Comparison of ENCODE assay signal across 10 mouse cellular contexts in the genomic region with DNA sequence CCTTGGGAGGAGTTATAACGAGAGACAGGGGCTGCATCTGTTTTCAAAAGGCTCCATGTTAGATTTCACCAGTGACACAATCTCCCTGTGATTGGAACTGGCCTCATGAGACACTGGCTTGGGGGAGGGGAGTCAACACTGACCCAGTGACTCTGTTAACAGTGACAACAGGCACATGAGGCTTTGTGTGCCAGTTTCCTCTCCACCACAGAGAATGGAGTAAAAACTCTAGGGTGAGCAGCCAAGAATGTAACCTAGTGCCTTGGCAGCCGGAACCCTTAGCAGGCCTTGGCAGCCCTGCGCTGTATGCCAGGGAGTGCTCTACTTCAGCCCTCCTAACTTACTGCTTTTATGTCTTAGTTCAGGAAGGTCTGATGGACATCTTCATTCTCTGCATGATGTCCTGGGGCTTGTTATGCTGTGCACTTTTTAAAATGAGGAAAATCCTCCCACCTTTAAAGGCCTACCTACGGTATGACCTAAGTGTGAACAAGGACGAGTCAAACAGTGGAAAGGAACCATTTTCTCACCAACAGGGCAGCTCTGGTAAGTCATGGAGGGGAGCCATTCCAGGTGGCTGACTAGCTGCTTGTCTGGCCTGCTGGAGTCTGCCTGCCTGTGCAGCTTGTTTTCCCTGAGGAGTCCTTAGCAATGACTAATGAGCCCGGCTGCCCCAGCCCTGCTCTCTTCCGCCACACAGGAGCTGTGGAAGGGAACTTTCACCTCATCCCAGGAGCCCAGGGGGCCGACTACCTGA. TPM values are rescaled to one million over a fixed set of nuclear protein-coding genes. Genes with fewer than 3 reads are reported as not detected.
DNase-seq lines count a peak whose midpoint lies in the region; ATAC-seq and TF ChIP-seq lines count a peak whose summit lies in the region.
"Had no signal": no experiment of that assay in that cellular context is flagged by ENCODE, and none has a peak within 500 bp of the region (broad histone marks: within the 10 kb centered on the region; RNA-seq: fewer than 3 reads in every experiment).

No protein-coding gene starts in this region.

- TF ChIP-seq CTCF in midbrain, postnatal 0 days (IDR thresholded peaks at IDR 0.05) = no peak

- intact Hi-C loops in heart, postnatal 10 days (cut with DNase I) = no loop called here

- H3K27ac ChIP-seq in midbrain, postnatal 0 days (ENCODE audit: low read depth, low read length) = no peak overlapping the region
- H3K27ac ChIP-seq in midbrain, embryonic 11.5 days (ENCODE audit: low read depth, low read length) = no peak overlapping the region
- H3K27ac ChIP-seq: forebrain, embryonic 13.5 days; midbrain, embryonic 12.5 days had no signal

- WGBS in midbrain, postnatal 0 days = 71% methylated on average over 8 of the region's 8 CpGs
- WGBS in midbrain, embryonic 11.5 days = 85% methylated on average over 8 of the region's 8 CpGs

- H3K4me2 ChIP-seq in midbrain, postnatal 0 days (ENCODE audit: low read depth, low read length, poor library complexity, severe bottlenecking) = no peak overlapping the region
- H3K4me2 ChIP-seq in midbrain, embryonic 11.5 days = no peak overlapping the region
- H3K4me2 ChIP-seq: forebrain, embryonic 13.5 days; midbrain, embryonic 12.5 days had no signal

- ATAC-seq in midbrain, postnatal 0 days (ENCODE audit: low FRiP score) = peak; percentile 54; the same call in 1 of the 2 replicates
- no peak for ATAC-seq in midbrain, embryonic 11.5 days (ENCODE audit: low FRiP score)
- ATAC-seq: forebrain, embryonic 13.5 days had no signal

- H3K9ac ChIP-seq in midbrain, postnatal 0 days (replicated peaks; ENCODE audit: low read length, poor library complexity, severe bottlenecking) = no peak overlapping the region
- no peak overlapping the region for H3K9ac ChIP-seq in midbrain, embryonic 11.5 days (ENCODE audit: low read length)
- H3K9ac ChIP-seq: forebrain, embryonic 13.5 days; midbrain, embryonic 12.5 days had no signal

- no peaks in the 10 kb centered on the region for H3K27me3 ChIP-seq in midbrain, postnatal 0 days (ENCODE audit: insufficient read depth, low read length)
- no peaks in the 10 kb centered on the region for H3K27me3 ChIP-seq in midbrain, embryonic 11.5 days (ENCODE audit: control insufficient read depth, insufficient read depth, low read length)
- H3K27me3 ChIP-seq: midbrain, embryonic 12.5 days had no signal

- H3K9me3 ChIP-seq in midbrain, postnatal 0 days (ENCODE audit: low read length) = no peaks in the 10 kb centered on the region
- no peaks in the 10 kb centered on the region for H3K9me3 ChIP-seq in midbrain, embryonic 11.5 days (ENCODE audit: control insufficient read depth, low read length)
- H3K9me3 ChIP-seq: forebrain, embryonic 13.5 days; midbrain, embryonic 12.5 days had no signal

- peaks cover 11% of the 10 kb centered on the region for H3K36me3 ChIP-seq in midbrain, postnatal 0 days (ENCODE audit: insufficient read depth, low read length)
- H3K36me3 ChIP-seq in midbrain, embryonic 11.5 days (ENCODE audit: control insufficient read depth, insufficient read depth, low read length) = no peaks in the 10 kb centered on the region

- H3K4me3 ChIP-seq in midbrain, postnatal 0 days (ENCODE audit: low read depth, low read length) = no peak overlapping the region
- no peak overlapping the region for H3K4me3 ChIP-seq in midbrain, embryonic 11.5 days (ENCODE audit: low read depth, low read length)
- H3K4me3 ChIP-seq: forebrain, embryonic 13.5 days; midbrain, embryonic 12.5 days had no signal

- peak; percentile 9 for DNase-seq in embryo, embryonic 10.5 days (ENCODE audit: low spot score)
- DNase-seq in embryo, embryonic 9.5 days (ENCODE audit: extremely low spot score) = no peak
- DNase-seq in midbrain, postnatal 0 days (ENCODE audit: low spot score) = peak; percentile 40
- DNase-seq in midbrain, embryonic 11.5 days (ENCODE audit: low spot score, missing footprints) = no peak
- DNase-seq in heart, postnatal 10 days = peak; percentile 76 to 83
- DNase-seq in testis, postnatal 14 days (ENCODE audit: low spot score) = peak; percentile 22
- DNase-seq in thymus, postnatal 4 days = no peak
- DNase-seq in ovary, postnatal 14 days (ENCODE audit: low spot score) = no peak

- H3K4me1 ChIP-seq in midbrain, postnatal 0 days (ENCODE audit: insufficient read depth, low read length) = no peaks in the 10 kb centered on the region
- peaks cover 4% of the 10 kb centered on the region; the same call in 1 of the 2 replicates for H3K4me1 ChIP-seq in midbrain, embryonic 11.5 days (ENCODE audit: control insufficient read depth, insufficient read depth, low read length)

RNA-seq across cellular contexts. Expression of a gene that starts 57.9 kb away (rescaled TPM):
- total RNA-seq in midbrain, postnatal 0 days (2014; rRNA removed) = 1.8 and 2.5 TPM in 2 replicates
- polyA plus RNA-seq in midbrain, postnatal 0 days (2015; fragmentation: Nextera tagmentation; extraction: Ambion mirVana) = 0.40 and 0.86 TPM in 2 replicates
- 0.18 and 0.52 TPM in 2 replicates for polyA plus RNA-seq in midbrain, embryonic 11.5 days (2014; fragmentation: Nextera tagmentation; extraction: Ambion mirVana)
- total RNA-seq in heart, postnatal 10 days (2021) = 1 to 10 TPM; 6.4 to 7.9 TPM

Comparison
In these comparisons a context has a peak if more than half of its experiments do, and no peak if none do; other contexts are left out.
1. DNase-seq: peak in embryo, embryonic 10.5 days (single experiment), midbrain, postnatal 0 days (single experiment), heart, postnatal 10 days (2 of 2) and testis, postnatal 14 days (single experiment); none in embryo, embryonic 9.5 days (single experiment), midbrain, embryonic 11.5 days (single experiment), thymus, postnatal 4 days (single experiment) and ovary, postnatal 14 days (single experiment).